Mouse (Mus musculus): ENCODE measurements around the gene Hoxb1. TPM values are rescaled to one million over a fixed set of nuclear protein-coding genes. Genes with fewer than 3 reads are reported as not detected.

Hoxb1 gene
- polyA plus RNA-seq, 1 experiment = not detected

DNA sequence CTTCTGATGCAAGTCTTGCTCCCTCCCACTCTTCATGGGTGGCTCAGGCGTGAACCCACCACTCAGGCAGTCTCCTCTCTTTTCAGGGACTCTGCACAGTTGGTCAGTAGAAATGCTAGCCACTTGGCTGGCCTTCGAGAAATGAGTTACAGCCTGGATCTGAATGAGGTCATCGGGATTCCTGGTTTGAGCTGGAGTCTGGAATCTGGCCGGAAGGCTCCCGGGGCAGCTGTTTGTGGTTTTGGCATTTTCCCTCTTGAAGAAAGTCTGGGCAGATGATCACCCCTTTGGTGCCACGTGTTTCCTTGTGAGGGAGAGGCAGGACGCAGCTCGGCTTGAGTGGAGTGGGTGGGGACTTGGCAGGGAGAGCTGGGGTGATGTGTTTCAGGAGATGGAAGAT lies 48.0 kb downstream of the Hoxb1 start:
- Histone ChIP-seq H3K4me3 (ENCODE audit: control insufficient read depth, insufficient read depth, low read length) (no peak overlapping the region), H3K4me1 (replicated peaks; ENCODE audit: control insufficient read depth, insufficient read depth, low read length) (no peaks in the 10 kb centered on the region), H3K27ac (ENCODE audit: control insufficient read depth, insufficient read depth, low read length) (no peak overlapping the region), H3K27me3 (ENCODE audit: control insufficient read depth, insufficient read depth, low read length) (no peaks in the 10 kb centered on the region; the same call in 1 of the 2 replicates), H3K36me3 (ENCODE audit: control insufficient read depth, insufficient read depth, low read length) (no peaks in the 10 kb centered on the region)
- TF ChIP-seq CTCF (IDR thresholded peaks at IDR 0.05; ENCODE audit: borderline replicate concordance, control insufficient read depth, extremely low read depth, insufficient read depth, low read length, poor library complexity) = no peak
- TF ChIP-seq POLR2A (IDR thresholded peaks at IDR 0.05; ENCODE audit: control insufficient read depth, extremely low read depth, insufficient read depth, low read length, poor library complexity) = no peak
- DNase-seq = no peak
- WGBS = 22% methylated on average over 8 of the region's 8 CpGs

GRCm38 (mm10) chr11:96414002-96414401 lies 48.5 kb downstream of the Hoxb1 start:
- H3K27ac ChIP-seq (ENCODE audit: control insufficient read depth, insufficient read depth, low read length) = no peak overlapping the region
- WGBS = 80% methylated on average over 2 of the region's 2 CpGs
- H3K27me3 ChIP-seq (ENCODE audit: control insufficient read depth, insufficient read depth, low read length) = no peaks in the 10 kb centered on the region

More at GRCm38 (mm10) chr11:96414002-96414401, 48.5 kb downstream of the Hoxb1 start:
- Histone ChIP-seq H3K36me3 (ENCODE audit: control insufficient read depth, insufficient read depth, low read length) (no peaks in the 10 kb centered on the region), H3K4me1 (replicated peaks; ENCODE audit: control insufficient read depth, insufficient read depth, low read length) (no peaks in the 10 kb centered on the region), H3K4me3 (ENCODE audit: control insufficient read depth, insufficient read depth, low read length) (no peak overlapping the region)
- DNase-seq = no peak
- TF ChIP-seq POLR2A (IDR thresholded peaks at IDR 0.05; ENCODE audit: control insufficient read depth, extremely low read depth, insufficient read depth, low read length, poor library complexity) (no peak), CTCF (IDR thresholded peaks at IDR 0.05; ENCODE audit: borderline replicate concordance, control insufficient read depth, extremely low read depth, insufficient read depth, low read length, poor library complexity) (no peak)

Other genes starting within 250 kb of the Hoxb1 start
- 0.17 and 0.28 TPM in 2 replicates for gene Ttll6, start 232.0 kb upstream of the Hoxb1 start, polyA plus RNA-seq (2012; rRNA removed)
- gene Hoxb13, start 171.4 kb upstream of the Hoxb1 start, polyA plus RNA-seq (2012; rRNA removed) = 0.40 and 0.59 TPM in 2 replicates
- gene Hoxb9, start 94.3 kb upstream of the Hoxb1 start, polyA plus RNA-seq (2012; rRNA removed) = 0.09 and 0.22 TPM in 2 replicates
- gene Hoxb8, start 83.8 kb upstream of the Hoxb1 start, polyA plus RNA-seq (2012; rRNA removed) = 0.09 and 0.20 TPM in 2 replicates
- gene Hoxb7, start 79.1 kb upstream of the Hoxb1 start, polyA plus RNA-seq (2012; rRNA removed) = 0.09 TPM in 1 of 2 replicates, not detected in the other
- 0.18 and 0.50 TPM in 2 replicates for gene Hoxb6, start 73.3 kb upstream of the Hoxb1 start, polyA plus RNA-seq (2012; rRNA removed)
- 0.18 and 0.22 TPM in 2 replicates for gene Hoxb5, start 62.4 kb upstream of the Hoxb1 start, polyA plus RNA-seq (2012; rRNA removed)
- gene Hoxb4, start 47.5 kb upstream of the Hoxb1 start, polyA plus RNA-seq (2012; rRNA removed) = 1.3 and 1.5 TPM in 2 replicates
- 1.1 TPM in 2 replicates for gene Hoxb3, start 42.4 kb upstream of the Hoxb1 start, polyA plus RNA-seq (2012; rRNA removed)
- 1.5 and 2.2 TPM in 2 replicates for gene Hoxb2, start 15.2 kb upstream of the Hoxb1 start, polyA plus RNA-seq (2012; rRNA removed)
- 183 and 205 TPM in 2 replicates for gene Skap1, start 98.8 kb downstream of the Hoxb1 start, polyA plus RNA-seq (2012; rRNA removed)